Mouse (Mus musculus) forebrain, postnatal 0 days (tissue): ENCODE measurements at regions not wholly inside any gene's neighbourhood (a gene's known extent, or its start where the extent isn't known, plus 50 kb on each side); places are given as distances from the start of the nearest gene placed in this dataset.

Experiments used
- ATAC-seq: fragments of 200-750 bp; cut with Nextera tagmentation; 2 replicates; pipeline ENCODE4 v1.8.0; 2017; ENCODE audit warnings: mild to moderate bottlenecking, moderate library complexity
- DNase-seq: peaks from one replicate; pipeline ENCODE4 v3.0.0-alpha.2; 2015
- H3K27ac ChIP-seq: fragments of 300-500 bp; sonication (generic); 2 replicates; pipeline ENCODE4 v1.5.1; 2014; ENCODE audit warnings: low read depth, mild to moderate bottlenecking, antibody characterized with exemption, low read length, moderate library complexity, mixed read lengths
- H3K27me3 ChIP-seq: fragments of 300-500 bp; sonication (generic); 2 replicates; pipeline ENCODE4 v1.6.1; 2014; ENCODE audit warnings: mild to moderate bottlenecking, low read length, mixed read lengths; ENCODE audit not compliant: insufficient read depth
- H3K36me3 ChIP-seq: fragments of 300-500 bp; sonication (generic); 2 replicates; pipeline ENCODE4 v1.6.1; 2014; ENCODE audit warnings: mild to moderate bottlenecking, moderate library complexity; ENCODE audit not compliant: insufficient read depth
- H3K4me1 ChIP-seq: fragments of 300-500 bp; sonication (generic); 2 replicates; pipeline ENCODE4 v1.6.1; 2014; ENCODE audit warnings: antibody characterized with exemption; ENCODE audit not compliant: insufficient read depth
- H3K4me2 ChIP-seq: fragments of 300-500 bp; sonication (generic); 2 replicates; pipeline ENCODE4 v1.6.1; 2014; ENCODE audit warnings: low read depth, mild to moderate bottlenecking, moderate library complexity
- H3K4me3 ChIP-seq: fragments of 300-500 bp; sonication (generic); 2 replicates; pipeline ENCODE4 v1.5.1; 2014; ENCODE audit warnings: low read depth, low read length, mixed read lengths
- H3K9ac ChIP-seq: fragments of 300-500 bp; sonication (generic); 2 replicates; pipeline ENCODE4 v1.6.1; 2014; ENCODE audit warnings: mild to moderate bottlenecking
- H3K9me3 ChIP-seq: fragments of 300-500 bp; sonication (generic); 2 replicates; pipeline ENCODE4 v1.6.1; 2016; ENCODE audit warnings: low read length
- CTCF ChIP-seq: sonication (generic); IDR thresholded peaks from 2 replicates; pipeline ENCODE4 v1.5.1; 2016; ENCODE audit warnings: antibody characterized with exemption, control low read depth, low read depth
- WGBS: fragments of 180-500 bp; shearing (Covaris S2); extraction: QIAGEN DNeasy Blood & Tissue Kit; methylation state at CpG from one replicate; pipeline ENCODE4 v1.1.7; 2014; 5-methylcytosine and 5-hydroxymethylcytosine counted together

GRCm38 (mm10) chr15:96905520-96905919 is 150.2 kb downstream of the Slc38a4 start:
- H3K9ac ChIP-seq, result no peak overlapping the region
- TF ChIP-seq CTCF, result no peak

GRCm38 (mm10) chr15:96903461-96903860 is 152.3 kb downstream of the Slc38a4 start:
- Histone ChIP-seq H3K9me3 (no peaks in the 10 kb centered on the region), H3K4me1 (no peaks in the 10 kb centered on the region), H3K9ac (no peak overlapping the region), H3K27ac (no peak overlapping the region), H3K4me2 (no peak overlapping the region), H3K4me3 (no peak overlapping the region), H3K36me3 (no peaks in the 10 kb centered on the region), H3K27me3 (no peaks in the 10 kb centered on the region)
- DNase-seq, result no peak
- no peak for TF ChIP-seq CTCF
- WGBS, result 92% methylated on average over 3 of the region's 3 CpGs
- ATAC-seq, result no peak

More at GRCm38 (mm10) chr15:96905520-96905919, 150.2 kb downstream of the Slc38a4 start:
- Histone ChIP-seq H3K4me1 (no peaks in the 10 kb centered on the region), H3K36me3 (no peaks in the 10 kb centered on the region), H3K27ac (no peak overlapping the region), H3K9me3 (no peaks in the 10 kb centered on the region), H3K27me3 (no peaks in the 10 kb centered on the region), H3K4me2 (no peak overlapping the region), H3K4me3 (no peak overlapping the region)
- no peak for ATAC-seq
- DNase-seq, result no peak
- WGBS, result 94% methylated on average over 4 of the region's 4 CpGs

GRCm38 (mm10) chr15:96902781-96903180 is 153.0 kb downstream of the Slc38a4 start:
- Histone ChIP-seq H3K27ac (no peak overlapping the region), H3K9ac (no peak overlapping the region), H3K9me3 (no peaks in the 10 kb centered on the region), H3K36me3 (no peaks in the 10 kb centered on the region), H3K4me1 (no peaks in the 10 kb centered on the region), H3K27me3 (no peaks in the 10 kb centered on the region), H3K4me3 (no peak overlapping the region), H3K4me2 (no peak overlapping the region)
- no peak for ATAC-seq
- WGBS, result 88% methylated on average over 8 of the region's 8 CpGs
- no peak for DNase-seq
- TF ChIP-seq CTCF, result no peak

GRCm38 (mm10) chr15:96901616-96902015 is 154.1 kb downstream of the Slc38a4 start:
- no peak overlapping the region for H3K9ac ChIP-seq
- 94% methylated on average over 9 of the region's 9 CpGs for WGBS
- no peak for ATAC-seq
- H3K36me3 ChIP-seq, result no peaks in the 10 kb centered on the region
- no peak overlapping the region for H3K4me3 ChIP-seq
- DNase-seq, result no peak
- H3K27me3 ChIP-seq, result no peaks in the 10 kb centered on the region
- no peaks in the 10 kb centered on the region for H3K9me3 ChIP-seq
- no peak overlapping the region for H3K4me2 ChIP-seq
- TF ChIP-seq CTCF, result no peak
- no peak overlapping the region for H3K27ac ChIP-seq
- H3K4me1 ChIP-seq, result no peaks in the 10 kb centered on the region

- Histone ChIP-seq H3K27me3 (no peaks in the 10 kb centered on the region), H3K4me2 (no peak overlapping the region), H3K9me3 (no peaks in the 10 kb centered on the region), H3K27ac (no peak overlapping the region), H3K4me1 (no peaks in the 10 kb centered on the region), H3K36me3 (no peaks in the 10 kb centered on the region), H3K4me3 (no peak overlapping the region), H3K9ac (no peak overlapping the region)
- no peak for DNase-seq
- no peak for TF ChIP-seq CTCF
- ATAC-seq, result no peak
- 93% methylated on average over 3 of the region's 3 CpGs for WGBS
These were observed 157.5 kb downstream of the Slc38a4 start for GRCm38 (mm10) chr15:96898285-96898684.

- Histone ChIP-seq H3K4me2 (no peak overlapping the region), H3K9me3 (no peaks in the 10 kb centered on the region), H3K4me3 (no peak overlapping the region), H3K36me3 (no peaks in the 10 kb centered on the region), H3K27me3 (no peaks in the 10 kb centered on the region), H3K4me1 (no peaks in the 10 kb centered on the region), H3K27ac (no peak overlapping the region), H3K9ac (no peak overlapping the region)
- 86% methylated on average over 10 of the region's 10 CpGs for WGBS
- no peak for ATAC-seq
- no peak for DNase-seq
- TF ChIP-seq CTCF, result no peak
These were observed 170.9 kb downstream of the Slc38a4 start for GRCm38 (mm10) chr15:96884901-96885300.

GRCm38 (mm10) chr15:96883754-96884153 is 172.0 kb downstream of the Slc38a4 start:
- no peaks in the 10 kb centered on the region for H3K4me1 ChIP-seq
- no peaks in the 10 kb centered on the region for H3K27me3 ChIP-seq
- H3K27ac ChIP-seq, result no peak overlapping the region
- DNase-seq (no peak), ATAC-seq (no peak)
- WGBS, result 84% methylated on average over 10 of the region's 10 CpGs
- TF ChIP-seq CTCF, result no peak
- no peaks in the 10 kb centered on the region for H3K9me3 ChIP-seq
- H3K4me2 ChIP-seq, result no peak overlapping the region
- no peak overlapping the region for H3K4me3 ChIP-seq
- no peak overlapping the region for H3K9ac ChIP-seq
- H3K36me3 ChIP-seq, result no peaks in the 10 kb centered on the region

GRCm38 (mm10) chr15:96882211-96882610 is 173.5 kb downstream of the Slc38a4 start:
- Histone ChIP-seq H3K27me3 (no peaks in the 10 kb centered on the region), H3K9me3 (no peaks in the 10 kb centered on the region), H3K4me3 (no peak overlapping the region), H3K36me3 (no peaks in the 10 kb centered on the region), H3K27ac (no peak overlapping the region), H3K9ac (no peak overlapping the region), H3K4me2 (no peak overlapping the region), H3K4me1 (no peaks in the 10 kb centered on the region)
- DNase-seq (no peak), ATAC-seq (no peak)
- WGBS, result 93% methylated on average over 14 of the region's 14 CpGs
- no peak for TF ChIP-seq CTCF
